Mouse (Mus musculus): Measurements from ENCODE around the gene Tmem174.

DNA sequence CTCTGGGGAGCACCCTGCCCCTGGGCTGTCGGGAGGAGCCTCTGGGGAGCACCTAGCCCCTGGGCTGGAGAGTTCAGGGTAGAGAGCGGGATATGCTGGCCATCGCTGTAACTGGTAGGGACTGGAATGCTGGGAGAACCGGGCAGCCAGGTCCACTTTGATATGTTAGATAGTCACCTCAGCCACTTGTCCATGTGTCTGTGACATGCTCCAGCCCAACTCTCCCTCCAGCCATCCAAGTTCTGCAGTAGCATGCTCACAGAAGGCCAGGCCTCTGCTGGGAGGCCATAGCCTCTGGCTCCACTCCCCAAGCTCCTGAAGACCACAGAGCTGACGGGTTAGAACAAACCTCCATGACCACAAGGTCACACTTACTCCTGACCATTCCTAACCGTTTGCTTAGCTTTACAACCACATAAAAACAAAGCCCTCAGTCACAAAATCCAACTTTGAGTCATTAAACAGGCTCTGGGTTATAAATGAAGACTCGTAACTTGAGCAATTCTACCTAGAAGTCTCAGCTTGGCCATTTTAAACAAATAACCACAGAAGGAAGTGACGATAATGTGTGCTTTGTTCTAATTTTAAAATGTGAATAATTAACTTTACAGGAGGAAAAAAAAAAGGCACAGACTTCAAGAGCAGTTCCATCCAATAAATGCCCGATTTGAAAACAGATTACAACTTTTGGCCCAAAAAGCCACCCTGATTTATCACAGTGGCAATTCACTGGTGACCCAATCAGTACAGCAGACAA, 47.1 kb upstream of the Tmem174 start:
- no peak for TF ChIP-seq MAX (IDR thresholded peaks at IDR 0.05)
- TF ChIP-seq CTCF (IDR thresholded peaks at IDR 0.05; ENCODE audit: control insufficient read depth, insufficient read depth, insufficient read length) = no peak
- TF ChIP-seq MYOG (IDR thresholded peaks at IDR 0.05; ENCODE audit: control insufficient read depth, extremely low read depth, insufficient read length) = no peak
- no peak for TF ChIP-seq FOSL1 (IDR thresholded peaks at IDR 0.05; ENCODE audit: insufficient read depth, low read length, poor library complexity, severe bottlenecking)
